Mouse (Mus musculus) forebrain, embryonic 12.5 days (tissue): ENCODE measurements at regions not wholly inside any gene's neighbourhood (a gene's known extent, or its start where the extent isn't known, plus 50 kb on each side); places are given as distances from the start of the nearest gene placed in this dataset.

ENCODE experiments used
- ATAC-seq: fragments of 200-750 bp; cut with Nextera tagmentation; 2 replicates; pipeline ENCODE4 v1.8.0; 2017; ENCODE audit warnings: moderate TSS enrichment; ENCODE audit not compliant: low FRiP score
- H3K27ac ChIP-seq: fragments of 300-500 bp; sonication (generic); 2 replicates; pipeline ENCODE4 v1.5.1; 2016; ENCODE audit warnings: mild to moderate bottlenecking
- H3K27me3 ChIP-seq: fragments of 300-500 bp; sonication (generic); 2 replicates; pipeline ENCODE4 v1.6.1; 2016; ENCODE audit warnings: mild to moderate bottlenecking
- H3K36me3 ChIP-seq: fragments of 300-500 bp; sonication (generic); replicated peaks from 2 replicates; pipeline ENCODE4 v1.6.1; 2016; ENCODE audit warnings: mild to moderate bottlenecking
- H3K4me1 ChIP-seq: fragments of 300-500 bp; sonication (generic); 2 replicates; pipeline ENCODE4 v1.6.1; 2016
- H3K4me2 ChIP-seq: fragments of 300-500 bp; sonication (generic); 2 replicates; pipeline ENCODE4 v1.6.1; 2016; ENCODE audit warnings: mild to moderate bottlenecking, moderate library complexity
- H3K4me3 ChIP-seq: fragments of 300-500 bp; sonication (generic); replicated peaks from 2 replicates; pipeline ENCODE4 v1.5.1; 2016; ENCODE audit warnings: mild to moderate bottlenecking
- H3K9ac ChIP-seq: fragments of 300-500 bp; sonication (generic); 2 replicates; pipeline ENCODE4 v1.6.1; 2016; ENCODE audit warnings: mild to moderate bottlenecking
- H3K9me3 ChIP-seq: fragments of 300-500 bp; sonication (generic); 2 replicates; pipeline ENCODE4 v1.6.1; 2016
- WGBS: fragments of 180-500 bp; shearing (Covaris S2); methylation state at CpG from one replicate; pipeline ENCODE4 v1.1.7; 2016; 5-methylcytosine and 5-hydroxymethylcytosine counted together

- no peaks in the 10 kb centered on the region for H3K27me3 ChIP-seq
- no peak for ATAC-seq
- H3K9me3 ChIP-seq, result no peaks in the 10 kb centered on the region
- H3K4me2 ChIP-seq, result no peak overlapping the region
- no peak overlapping the region for H3K9ac ChIP-seq
- H3K36me3 ChIP-seq, result no peaks in the 10 kb centered on the region
- WGBS, result 72% methylated on average over 2 of the region's 2 CpGs
- no peaks in the 10 kb centered on the region for H3K4me1 ChIP-seq
- no peak overlapping the region for H3K27ac ChIP-seq
- no peak overlapping the region for H3K4me3 ChIP-seq
Measured at GRCm38 (mm10) chr17:79154138-79154537, 102.4 kb downstream of the Qpct start.

DNA sequence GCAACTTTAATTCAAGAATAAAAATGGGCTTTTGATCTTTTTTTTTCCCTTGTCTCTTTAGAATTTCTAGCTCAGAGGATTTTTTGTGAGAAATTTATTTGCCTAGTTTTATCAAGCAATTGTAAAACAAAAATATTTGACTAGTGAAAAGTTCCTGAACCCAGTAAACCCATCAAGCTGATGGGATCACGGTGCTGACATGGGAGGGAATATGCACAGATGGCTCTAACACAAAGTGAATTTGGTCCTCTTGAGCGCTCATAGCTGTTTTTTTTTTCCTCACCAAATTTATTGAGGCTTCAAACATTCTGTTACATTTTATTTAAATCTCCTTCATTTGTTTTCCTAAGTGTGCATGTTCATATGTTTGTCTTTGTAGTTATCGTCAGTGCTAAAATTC is 101.1 kb downstream of the Qpct start:
- no peaks in the 10 kb centered on the region for H3K36me3 ChIP-seq
- no peak overlapping the region for H3K27ac ChIP-seq
- ATAC-seq, result no peak
- 91% methylated on average over 3 of the region's 3 CpGs for WGBS
- H3K9me3 ChIP-seq, result no peaks in the 10 kb centered on the region
- no peak overlapping the region for H3K4me2 ChIP-seq
- H3K27me3 ChIP-seq, result no peaks in the 10 kb centered on the region
- H3K4me3 ChIP-seq, result no peak overlapping the region
- no peaks in the 10 kb centered on the region for H3K4me1 ChIP-seq
- no peak overlapping the region for H3K9ac ChIP-seq

GRCm38 (mm10) chr17:79147883-79148282 is 96.2 kb downstream of the Qpct start:
- H3K36me3 ChIP-seq, result no peaks in the 10 kb centered on the region
- 88% methylated on average over 3 of the region's 3 CpGs for WGBS
- ATAC-seq, result no peak

DNA sequence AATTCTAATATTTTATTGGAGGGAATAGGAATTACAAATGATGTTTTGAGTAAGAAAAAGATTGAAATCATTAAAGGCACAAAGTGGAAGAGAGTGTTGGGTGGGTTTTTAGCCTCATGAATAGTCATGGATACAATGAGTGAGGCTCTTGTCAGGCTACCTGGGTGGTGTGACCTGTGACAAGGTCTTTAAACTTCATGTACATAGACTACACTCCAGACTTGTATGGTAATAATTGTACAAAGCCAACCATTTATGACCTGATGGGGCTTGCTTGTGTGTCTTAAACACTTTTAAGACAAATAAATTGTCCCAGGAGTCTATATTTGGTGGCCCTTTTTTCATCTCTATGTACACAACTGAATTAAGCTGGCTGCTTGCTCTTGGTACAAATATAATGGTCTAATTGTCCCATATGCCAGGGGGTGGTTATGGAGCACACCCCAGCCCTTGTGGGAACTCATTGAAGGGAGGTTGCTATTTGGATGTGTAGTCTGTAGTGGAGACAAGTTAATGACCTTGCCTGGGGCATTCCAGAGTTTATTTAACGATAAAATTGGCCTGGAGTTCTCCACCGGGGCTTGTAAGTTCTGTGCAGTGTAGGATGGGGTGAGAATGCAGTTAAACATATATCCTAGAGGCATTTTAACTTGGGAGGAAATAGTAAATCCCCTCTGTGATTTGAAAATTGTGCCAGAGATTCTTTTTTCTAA is 93.4 kb downstream of the Qpct start:
- 66% methylated on average over 2 of the region's 2 CpGs for WGBS
- Histone ChIP-seq H3K4me3 (no peak overlapping the region), H3K9me3 (no peaks in the 10 kb centered on the region), H3K4me2 (no peak overlapping the region), H3K36me3 (no peaks in the 10 kb centered on the region), H3K27ac (no peak overlapping the region), H3K9ac (no peak overlapping the region), H3K4me1 (no peaks in the 10 kb centered on the region), H3K27me3 (no peaks in the 10 kb centered on the region)
- no peak for ATAC-seq

More at GRCm38 (mm10) chr17:79147883-79148282, 96.2 kb downstream of the Qpct start:
- no peaks in the 10 kb centered on the region for H3K9me3 ChIP-seq
- no peaks in the 10 kb centered on the region for H3K4me1 ChIP-seq
- H3K27me3 ChIP-seq, result no peaks in the 10 kb centered on the region
- H3K9ac ChIP-seq, result no peak overlapping the region
- H3K4me2 ChIP-seq, result no peak overlapping the region
- H3K27ac ChIP-seq, result no peak overlapping the region
- no peak overlapping the region for H3K4me3 ChIP-seq

DNA sequence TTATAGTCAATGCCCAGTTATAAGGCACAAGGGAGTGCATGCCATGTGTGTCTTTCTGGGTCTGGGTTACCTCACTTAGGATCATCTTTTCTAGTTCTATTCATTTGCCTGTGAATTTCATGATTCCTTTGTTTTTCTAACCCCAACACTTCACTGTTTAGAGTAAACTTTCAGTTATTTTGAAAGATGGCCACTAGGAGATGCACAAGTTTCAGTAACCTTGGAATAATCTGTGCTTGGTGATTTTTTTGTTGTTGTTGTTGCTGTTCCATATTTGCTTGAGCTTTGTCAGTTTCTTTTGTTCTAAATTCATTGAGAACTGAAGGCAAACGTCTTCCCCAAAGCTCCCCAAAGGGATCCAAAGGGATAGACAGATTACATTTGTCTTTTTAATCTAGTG is 91.3 kb downstream of the Qpct start:
- H3K36me3 ChIP-seq, result no peaks in the 10 kb centered on the region
- no peaks in the 10 kb centered on the region for H3K9me3 ChIP-seq
- H3K4me3 ChIP-seq, result no peak overlapping the region
- no peak for ATAC-seq
- no peak overlapping the region for H3K27ac ChIP-seq
- no peak overlapping the region for H3K9ac ChIP-seq
- no peak overlapping the region for H3K4me2 ChIP-seq
- no peaks in the 10 kb centered on the region for H3K27me3 ChIP-seq
- WGBS, result 44% methylated on average over 1 of the region's 1 CpGs
- H3K4me1 ChIP-seq, result no peaks in the 10 kb centered on the region
